Mouse (Mus musculus) intestine, embryonic 14.5 days (tissue): Measurements from ENCODE around the gene Pla2r1. TPM values are rescaled to one million over a fixed set of nuclear protein-coding genes. Genes with fewer than 3 reads are reported as not detected.

Source experiments
- ATAC-seq: fragments of 200-750 bp; cut with Nextera tagmentation; replicated peaks from 2 replicates; pipeline ENCODE4 v1.8.0; 2017; ENCODE audit warnings: low read depth, moderate number of reproducible peaks, moderate TSS enrichment, moderate library complexity; ENCODE audit not compliant: low FRiP score, low TSS enrichment
- DNase-seq: peaks from one replicate; pipeline ENCODE4 v3.0.0-alpha.2; 2018; ENCODE audit warnings: low spot score
- H3K27ac ChIP-seq: fragments of 300-500 bp; sonication (generic); 2 replicates; pipeline ENCODE4 v1.5.1; 2014; ENCODE audit warnings: low read depth, mild to moderate bottlenecking, control low read depth
- H3K27me3 ChIP-seq: fragments of 300-500 bp; sonication (generic); replicated peaks from 2 replicates; pipeline ENCODE4 v1.6.1; 2014; ENCODE audit warnings: low read length, control low read depth; ENCODE audit not compliant: control insufficient read depth, insufficient read depth
- H3K36me3 ChIP-seq: fragments of 300-500 bp; sonication (generic); 2 replicates; pipeline ENCODE4 v1.6.1; 2014; ENCODE audit warnings: low read length, control low read depth; ENCODE audit not compliant: control insufficient read depth, insufficient read depth
- H3K4me1 ChIP-seq: fragments of 300-500 bp; sonication (generic); replicated peaks from 2 replicates; pipeline ENCODE4 v1.6.1; 2014; ENCODE audit warnings: low read length, control low read depth, mixed read lengths; ENCODE audit not compliant: control insufficient read depth, insufficient read depth
- H3K4me2 ChIP-seq: fragments of 300-500 bp; sonication (generic); 2 replicates; pipeline ENCODE4 v1.6.1; 2014; ENCODE audit warnings: low read length
- H3K4me3 ChIP-seq: fragments of 300-500 bp; sonication (generic); 2 replicates; pipeline ENCODE4 v1.5.1; 2014; ENCODE audit warnings: low read depth, low read length, control low read depth, mixed read lengths
- H3K9ac ChIP-seq: fragments of 300-500 bp; sonication (generic); 2 replicates; pipeline ENCODE4 v1.6.1; 2014; ENCODE audit warnings: mild to moderate bottlenecking, low read length
- H3K9me3 ChIP-seq: fragments of 300-500 bp; sonication (generic); 2 replicates; pipeline ENCODE4 v1.6.1; 2016; ENCODE audit warnings: low read length, control low read depth; ENCODE audit not compliant: control insufficient read depth
- WGBS: fragments of 180-500 bp; shearing (Covaris S2); extraction: QIAGEN DNeasy Blood & Tissue Kit; methylation state at CpG from one replicate; pipeline ENCODE4 v1.1.7; 2014; 5-methylcytosine and 5-hydroxymethylcytosine counted together
- polyA plus RNA-seq: library from polyadenylated mRNA; unstranded; fragments of >200 nt; fragmentation: Nextera tagmentation; extraction: Ambion mirVana; gene quantifications from 2 replicates; pipeline ENCODE4 v1.2.1, GENCODE M21; 2014

The Pla2r1 gene
- polyA plus RNA-seq, 1 experiment from 2014 or later: 2.1 TPM

- H3K9ac ChIP-seq: no peak overlapping the region
- WGBS: 71% methylated on average over 2 of the region's 2 CpGs
- H3K27me3 ChIP-seq: no peaks in the 10 kb centered on the region
- DNase-seq (no peak), ATAC-seq (no peak)
- H3K9me3 ChIP-seq: no peaks in the 10 kb centered on the region
- no peak overlapping the region for H3K4me2 ChIP-seq
- no peak overlapping the region for H3K4me3 ChIP-seq
- H3K36me3 ChIP-seq: no peaks in the 10 kb centered on the region
- H3K4me1 ChIP-seq: no peaks in the 10 kb centered on the region
- H3K27ac ChIP-seq: no peak overlapping the region
Measured at GRCm38 (mm10) chr2:60478778-60479177, 74.3 kb downstream of the Pla2r1 start.

GRCm38 (mm10) chr2:60468901-60469770 is 84.0 kb downstream of the Pla2r1 start:
- H3K27me3 ChIP-seq: no peaks in the 10 kb centered on the region
- H3K4me1 ChIP-seq: no peaks in the 10 kb centered on the region
- H3K9me3 ChIP-seq: no peaks in the 10 kb centered on the region
- no peak overlapping the region for H3K27ac ChIP-seq
- WGBS: 66% methylated on average over 11 of the region's 11 CpGs
- H3K9ac ChIP-seq: no peak overlapping the region
- no peak overlapping the region for H3K4me3 ChIP-seq
- H3K36me3 ChIP-seq: no peaks in the 10 kb centered on the region
- no peak overlapping the region for H3K4me2 ChIP-seq
- DNase-seq: no peak
- no peak for ATAC-seq

- no peaks in the 10 kb centered on the region for H3K9me3 ChIP-seq
- no peaks in the 10 kb centered on the region for H3K4me1 ChIP-seq
- no peak overlapping the region for H3K4me3 ChIP-seq
- no peak for DNase-seq
- 94% methylated on average over 7 of the region's 7 CpGs for WGBS
- no peaks in the 10 kb centered on the region for H3K27me3 ChIP-seq
- H3K9ac ChIP-seq: no peak overlapping the region
- no peak overlapping the region for H3K27ac ChIP-seq
- no peak overlapping the region for H3K4me2 ChIP-seq
- H3K36me3 ChIP-seq: no peaks in the 10 kb centered on the region
- no peak for ATAC-seq
Measured at GRCm38 (mm10) chr2:60452376-60452775, 100.7 kb downstream of the Pla2r1 start.

- Histone ChIP-seq H3K27me3 (no peaks in the 10 kb centered on the region), H3K4me2 (no peak overlapping the region), H3K4me1 (no peaks in the 10 kb centered on the region), H3K27ac (no peak overlapping the region), H3K9ac (no peak overlapping the region), H3K9me3 (no peaks in the 10 kb centered on the region), H3K36me3 (no peaks in the 10 kb centered on the region), H3K4me3 (no peak overlapping the region)
- DNase-seq (no peak), ATAC-seq (no peak)
- 84% methylated on average over 3 of the region's 3 CpGs for WGBS
Measured at GRCm38 (mm10) chr2:60451119-60451773, 101.9 kb downstream of the Pla2r1 start.

- Histone ChIP-seq H3K27me3 (no peaks in the 10 kb centered on the region), H3K4me1 (no peaks in the 10 kb centered on the region), H3K9me3 (no peaks in the 10 kb centered on the region), H3K27ac (no peak overlapping the region), H3K36me3 (no peaks in the 10 kb centered on the region), H3K4me3 (no peak overlapping the region), H3K9ac (no peak overlapping the region), H3K4me2 (no peak overlapping the region)
- DNase-seq (no peak), ATAC-seq (no peak)
- 76% methylated on average over 6 of the region's 6 CpGs for WGBS
Measured at GRCm38 (mm10) chr2:60449732-60450131, 103.4 kb downstream of the Pla2r1 start.

GRCm38 (mm10) chr2:60444711-60445509 is 108.2 kb downstream of the Pla2r1 start:
- Histone ChIP-seq H3K4me2 (no peak overlapping the region), H3K27me3 (no peaks in the 10 kb centered on the region), H3K4me1 (no peaks in the 10 kb centered on the region), H3K27ac (no peak overlapping the region), H3K9me3 (no peaks in the 10 kb centered on the region), H3K4me3 (no peak overlapping the region), H3K9ac (no peak overlapping the region), H3K36me3 (no peaks in the 10 kb centered on the region)
- no peak for DNase-seq
- 70% methylated on average over 9 of the region's 9 CpGs for WGBS
- no peak for ATAC-seq

- no peaks in the 10 kb centered on the region for H3K9me3 ChIP-seq
- WGBS: 94% methylated on average over 7 of the region's 7 CpGs
- ATAC-seq (no peak), DNase-seq (no peak)
- no peak overlapping the region for H3K4me2 ChIP-seq
- H3K27me3 ChIP-seq: no peaks in the 10 kb centered on the region
- H3K4me3 ChIP-seq: no peak overlapping the region
- no peaks in the 10 kb centered on the region for H3K4me1 ChIP-seq
- H3K9ac ChIP-seq: no peak overlapping the region
- H3K27ac ChIP-seq: no peak overlapping the region
- H3K36me3 ChIP-seq: no peaks in the 10 kb centered on the region
Measured at GRCm38 (mm10) chr2:60443279-60443678, 109.8 kb downstream of the Pla2r1 start.

GRCm38 (mm10) chr2:60441875-60442274 is 111.2 kb downstream of the Pla2r1 start:
- WGBS: 29% methylated on average over 3 of the region's 3 CpGs

More at GRCm38 (mm10) chr2:60441875-60442274, 111.2 kb downstream of the Pla2r1 start:
- Histone ChIP-seq H3K9me3 (no peaks in the 10 kb centered on the region), H3K27ac (no peak overlapping the region), H3K9ac (no peak overlapping the region), H3K4me2 (no peak overlapping the region), H3K36me3 (no peaks in the 10 kb centered on the region), H3K27me3 (no peaks in the 10 kb centered on the region), H3K4me3 (no peak overlapping the region), H3K4me1 (no peaks in the 10 kb centered on the region)
- ATAC-seq (no peak), DNase-seq (no peak)
